Mouse (Mus musculus) spleen, postnatal 36 days (tissue): Measurements from ENCODE around the gene Rundc3a.
"Not testable (repeated sequence)": the region's sequence is repeated elsewhere in the genome, so short reads cannot be mapped to it uniquely, and the experiment has no call there.

Experiments
- DNase-seq, 2 experiments: peaks; one replicate each; pipeline ENCODE4 v3.0.0; 2022; ENCODE audit warnings: low spot score in 2 of 2, mixed read lengths in 1 of 2

The Rundc3a gene

DNA sequence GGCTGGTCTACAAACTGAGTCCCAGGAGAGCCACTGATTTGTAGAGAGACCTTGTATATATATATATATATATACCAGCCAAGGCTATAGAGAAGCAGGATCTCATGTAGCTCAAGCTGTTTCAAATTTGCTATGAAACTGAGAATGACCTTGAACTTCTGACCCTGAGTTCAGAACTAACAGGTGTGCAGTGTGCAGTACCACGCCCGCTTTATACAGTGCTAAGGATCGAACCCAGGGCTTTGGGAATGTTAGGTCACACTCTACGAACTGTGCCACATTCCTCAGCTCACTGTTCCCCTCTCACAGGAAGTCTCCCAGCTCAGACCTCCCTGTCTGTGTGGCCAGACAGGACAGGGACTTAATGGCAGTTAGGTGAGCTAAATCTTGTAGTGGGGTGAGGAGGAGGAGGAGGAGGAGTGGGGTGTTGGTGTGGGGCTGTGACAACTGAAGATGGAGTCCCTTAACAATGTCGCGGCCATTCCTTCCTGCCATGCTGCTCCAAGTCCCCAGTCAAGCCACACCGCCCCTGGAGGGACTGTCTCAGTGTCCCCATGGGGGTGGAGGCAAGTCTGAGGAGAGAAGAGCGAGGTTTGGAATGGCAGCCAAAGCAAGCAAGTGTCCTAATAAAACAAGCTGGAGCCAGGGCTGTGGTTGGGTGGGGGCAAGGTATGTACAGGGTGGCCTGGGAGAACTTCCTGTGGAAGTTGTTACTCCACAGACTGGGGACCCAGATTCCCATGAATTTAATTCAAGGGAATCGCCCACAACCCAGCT is 25.5 kb upstream of the Rundc3a start:
- no peak for DNase-seq

DNA sequence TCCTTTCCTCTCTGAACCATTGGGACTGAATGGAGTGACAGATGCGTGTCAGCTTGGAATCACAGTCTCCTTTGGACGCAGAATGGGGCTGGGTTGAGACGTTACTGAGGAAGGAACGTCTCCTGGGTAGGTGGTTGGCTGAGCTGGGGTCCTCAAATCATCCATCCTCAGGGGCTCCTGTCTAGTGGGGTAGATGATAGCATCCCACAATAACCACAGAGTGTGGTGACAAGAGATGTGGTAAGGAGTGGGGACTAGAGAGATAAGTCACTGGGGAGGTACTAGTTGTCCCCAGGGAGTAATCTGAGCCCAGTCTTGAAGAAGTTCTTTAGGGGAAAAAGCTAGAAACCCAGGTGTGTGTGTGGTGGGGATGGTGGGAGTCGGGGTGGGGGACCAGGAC is 24.9 kb upstream of the Rundc3a start:
- no peak for DNase-seq

DNA sequence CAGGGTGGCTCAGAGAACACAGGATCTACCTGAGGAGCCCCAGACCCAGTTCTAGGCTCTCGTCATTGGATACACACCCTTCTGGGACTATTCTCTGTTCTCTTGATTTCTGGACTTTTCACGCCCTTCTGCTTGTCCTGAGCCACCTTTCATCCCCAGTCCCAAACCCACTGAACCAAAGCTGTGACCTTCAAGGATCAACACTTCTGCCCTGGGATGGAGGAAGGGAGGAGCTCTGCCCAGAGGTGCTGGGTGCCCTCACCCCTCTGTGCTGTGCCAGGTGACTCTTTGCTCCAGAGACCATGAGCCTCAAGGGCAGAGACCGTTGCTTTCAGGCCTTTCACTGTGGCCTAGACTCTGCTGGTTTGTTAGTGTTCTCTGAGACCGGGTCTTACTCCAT is 23.9 kb upstream of the Rundc3a start:
- DNase-seq: no peak

DNA sequence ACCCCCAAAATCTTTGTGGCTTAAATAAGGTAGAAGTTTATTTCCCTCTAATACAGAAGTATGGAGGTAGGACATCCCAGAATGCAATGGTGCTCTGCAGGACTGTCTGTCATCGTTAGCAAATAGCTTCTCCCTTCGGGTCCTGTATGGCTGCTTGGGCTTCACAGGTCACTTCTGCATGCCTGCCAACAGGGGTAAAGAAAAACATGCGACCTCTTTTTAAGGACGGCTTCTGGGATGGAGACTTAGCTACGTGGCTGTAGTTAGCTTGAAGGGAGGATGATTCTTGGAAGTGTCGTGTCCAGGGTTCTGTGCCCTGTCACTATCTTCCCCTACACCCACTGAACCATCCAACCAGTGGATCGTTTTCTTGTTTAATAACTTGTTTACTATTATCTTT is 22.9 kb upstream of the Rundc3a start:
- DNase-seq: no peak

DNA sequence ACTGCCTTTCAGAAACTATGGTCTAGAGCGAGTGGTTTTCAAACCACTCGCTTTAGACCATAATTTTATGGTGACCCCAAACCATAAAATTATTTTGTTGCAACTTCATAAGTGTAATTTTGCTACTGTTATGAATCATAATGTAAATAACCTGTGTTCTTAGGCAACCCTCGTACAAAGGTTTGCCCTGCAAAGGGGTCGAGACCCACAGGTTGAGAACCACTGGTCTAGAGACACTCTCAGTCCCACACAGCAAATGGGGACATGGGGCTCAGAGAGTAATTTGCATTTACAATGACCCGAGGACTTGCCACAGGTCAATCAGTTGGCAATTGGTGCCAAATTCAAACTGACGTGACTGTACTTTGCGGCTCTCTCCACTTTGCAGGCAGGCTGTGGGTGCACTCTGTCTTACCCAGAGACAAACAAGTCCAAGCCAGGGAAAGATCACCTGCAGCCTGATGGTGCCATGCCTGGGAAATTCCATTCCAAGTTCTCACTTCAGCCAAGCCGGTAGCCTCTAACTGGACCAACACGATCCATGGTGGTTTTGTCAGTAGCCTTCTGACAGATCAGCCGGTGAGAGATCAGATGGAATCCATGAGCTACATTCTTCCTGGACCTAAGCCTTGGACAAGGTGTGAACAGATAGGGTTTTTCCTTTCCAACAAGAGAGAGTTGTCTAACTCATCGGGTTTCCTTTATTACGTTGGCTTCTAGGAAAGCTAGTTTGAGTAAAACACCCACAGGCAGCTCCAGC is 21.1 kb upstream of the Rundc3a start:
- DNase-seq: no peak

GRCm38 (mm10) chr11:102372936-102373335 is 20.3 kb upstream of the Rundc3a start:
- DNase-seq: peak; percentile 37 to 55

DNA sequence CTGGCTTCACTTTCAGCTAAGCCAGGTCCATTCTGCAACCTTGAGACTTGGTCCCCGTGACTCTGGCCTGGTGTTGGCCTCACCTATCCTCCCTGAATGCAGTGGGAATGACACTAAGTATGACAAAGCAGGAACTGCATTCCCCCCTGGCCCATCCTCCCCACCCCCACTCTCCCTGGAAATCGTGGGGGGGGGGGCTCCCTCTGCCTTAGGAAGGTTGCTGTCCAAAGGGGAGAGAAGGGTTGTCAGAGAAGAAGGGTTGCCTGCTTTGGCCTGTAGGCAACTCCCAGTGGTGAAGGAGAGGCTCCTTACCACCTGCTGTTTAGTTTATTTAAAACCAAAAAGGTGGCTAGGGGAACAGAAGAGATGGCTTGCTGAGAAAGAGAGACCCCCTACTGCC is 19.6 kb upstream of the Rundc3a start:
- DNase-seq: no peak

GRCm38 (mm10) chr11:102374108-102374725 is 19.0 kb upstream of the Rundc3a start:
- DNase-seq: peak in 1 of 2 experiments; percentile 29

DNA sequence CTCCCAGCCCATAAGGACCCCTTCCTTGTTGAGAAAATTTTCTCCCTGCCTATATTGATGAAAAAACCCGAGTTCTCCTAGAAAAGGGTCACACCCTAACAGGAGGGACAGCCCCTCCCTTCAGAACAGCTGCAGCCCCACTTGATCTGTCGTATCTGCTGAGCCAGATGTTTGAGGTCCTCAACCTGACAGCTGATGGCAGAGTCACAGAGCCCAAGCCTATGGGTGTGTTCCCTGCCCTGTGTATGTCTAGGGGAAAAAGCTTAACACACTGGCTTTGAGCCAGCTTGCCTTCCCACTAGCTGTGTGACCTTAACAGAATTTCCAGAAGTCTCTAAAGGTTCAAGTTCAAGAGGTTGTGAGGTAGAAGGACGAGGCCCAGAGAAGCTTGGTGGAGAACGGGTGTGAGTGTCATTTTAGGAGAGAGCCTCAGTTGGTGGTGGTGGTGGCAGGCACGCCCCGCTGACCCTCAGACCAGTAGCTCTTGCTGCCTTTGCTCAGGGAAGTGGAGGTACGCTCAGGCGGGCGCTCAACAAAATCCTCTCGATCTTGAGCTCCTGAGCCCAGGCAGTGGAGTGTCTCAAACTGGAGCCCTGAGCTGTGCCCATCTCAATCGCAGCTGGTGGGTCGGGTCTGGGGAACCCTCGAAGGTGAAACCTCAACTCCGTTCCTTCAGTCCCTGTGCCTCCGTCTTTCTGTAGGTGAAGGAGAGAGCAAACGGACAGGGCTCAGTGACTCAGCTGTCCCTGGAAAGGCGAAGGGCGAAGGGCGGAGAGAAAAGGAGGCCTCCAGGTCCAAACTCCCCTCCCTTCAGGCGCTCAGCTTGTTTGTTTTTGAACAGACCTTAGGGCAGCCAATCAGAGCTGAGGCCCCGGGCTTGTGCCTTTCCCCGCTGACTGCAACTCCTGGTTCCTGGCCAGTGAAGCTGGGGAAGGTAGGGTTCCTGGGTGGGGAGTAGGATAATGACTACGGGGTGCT is 17.7 kb upstream of the Rundc3a start:
- DNase-seq: peak; percentile 75 to 86

DNA sequence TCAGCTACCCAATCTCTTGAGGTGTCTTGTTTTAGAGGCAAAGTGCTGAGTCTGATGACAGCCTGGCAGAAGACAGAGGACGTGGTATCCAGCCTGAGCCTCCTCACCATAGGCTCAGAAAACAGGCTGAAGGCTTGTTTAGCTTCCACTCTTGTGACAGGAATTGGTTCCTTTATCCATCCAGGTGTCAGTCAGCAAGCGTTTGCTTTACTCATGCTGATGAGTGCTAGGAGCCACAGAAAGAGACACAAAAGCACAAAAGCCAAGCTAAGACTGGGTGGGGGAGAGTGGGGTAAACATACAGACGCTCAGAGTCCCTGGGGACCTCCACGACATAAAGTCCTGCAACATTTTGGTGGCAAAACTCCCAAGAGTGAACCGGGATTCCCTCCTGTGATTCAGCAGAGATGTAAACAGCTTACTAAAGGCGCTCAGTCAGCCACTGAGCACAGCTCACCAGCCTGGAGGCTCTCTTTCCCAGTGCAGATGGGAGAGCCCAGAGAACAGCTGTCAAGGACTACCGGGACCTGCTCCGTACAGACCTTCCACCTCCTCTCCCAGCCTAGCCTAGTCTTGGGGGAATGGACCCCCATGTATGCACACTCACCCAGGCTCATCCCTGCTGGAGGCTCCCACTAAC is 16.9 kb upstream of the Rundc3a start:
- no peak for DNase-seq

GRCm38 (mm10) chr11:102377186-102377585 is 16.0 kb upstream of the Rundc3a start:
- DNase-seq: peak in 1 of 2 experiments; percentile 32

GRCm38 (mm10) chr11:102380091-102380490 is 13.1 kb upstream of the Rundc3a start:
- no peak for DNase-seq

GRCm38 (mm10) chr11:102381341-102382100 is 11.7 kb upstream of the Rundc3a start:
- DNase-seq: no peak

DNA sequence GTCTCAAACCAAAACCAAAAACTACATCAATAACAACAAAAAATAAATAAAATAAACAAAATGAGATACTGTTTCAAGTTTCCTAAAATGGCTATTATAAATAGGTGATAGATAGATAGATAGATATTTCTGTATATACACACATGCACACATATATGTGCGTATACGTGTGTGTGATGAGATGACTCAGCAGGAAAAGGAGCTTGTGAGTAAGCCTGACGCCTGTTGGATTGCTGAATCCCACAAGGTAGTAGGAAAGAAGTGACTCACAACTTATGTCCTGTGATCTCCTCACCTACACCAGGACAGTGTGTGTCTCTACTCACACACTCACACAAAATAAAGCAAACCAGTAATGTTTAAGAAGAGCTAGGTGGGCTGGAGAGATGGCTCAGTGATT is 10.4 kb upstream of the Rundc3a start:
- DNase-seq: no peak

GRCm38 (mm10) chr11:102383365-102384136 is 9.7 kb upstream of the Rundc3a start:
- DNase-seq: no peak

GRCm38 (mm10) chr11:102384418-102384817 is 8.8 kb upstream of the Rundc3a start:
- DNase-seq: no peak

DNA sequence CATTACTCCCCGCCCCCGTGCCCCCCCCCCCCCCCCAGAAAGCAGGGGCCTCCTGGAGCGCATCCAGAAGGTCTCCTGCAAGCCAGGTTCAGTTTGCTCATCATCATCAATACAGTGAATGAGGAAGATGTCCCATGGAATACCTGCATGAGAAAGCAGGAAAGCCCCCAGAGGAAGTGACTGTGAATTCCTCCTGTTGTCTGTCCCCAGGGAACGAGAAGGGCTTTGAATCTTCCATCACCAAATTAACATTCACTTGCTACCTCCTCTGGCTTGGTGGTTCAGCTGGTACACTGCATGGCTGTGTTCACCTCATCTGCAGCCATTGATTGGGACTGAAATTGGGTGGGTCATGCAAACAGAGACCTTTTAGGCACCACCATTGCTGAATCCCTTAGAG is 8.1 kb upstream of the Rundc3a start:
- no peak for DNase-seq

GRCm38 (mm10) chr11:102386121-102386520 is 7.1 kb upstream of the Rundc3a start:
- no peak for DNase-seq

DNA sequence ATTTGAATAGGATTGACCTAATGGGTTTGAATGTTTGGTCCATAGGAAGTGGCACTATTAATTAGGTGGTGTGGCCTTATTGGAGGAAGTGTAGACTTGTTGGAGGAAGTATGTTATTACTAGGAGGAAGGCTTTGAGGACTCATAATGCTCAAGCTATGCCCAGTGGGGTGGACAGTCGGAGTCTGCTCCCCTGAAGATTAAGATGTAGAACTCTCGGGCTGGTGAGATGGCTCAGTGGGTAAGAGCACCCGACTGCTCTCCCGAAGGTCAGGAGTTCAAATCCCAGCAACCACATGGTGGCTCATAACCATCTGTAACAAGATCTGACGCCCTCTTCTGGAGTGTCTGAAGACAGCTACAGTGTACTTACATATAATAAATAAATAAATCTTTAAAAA is 3.8 kb upstream of the Rundc3a start:
- not testable (repeated sequence) for DNase-seq
